Mouse (Mus musculus) embryonic facial prominence, embryonic 11.5 days (tissue): ENCODE measurements around the gene Fbxl13. TPM values are rescaled to one million over a fixed set of nuclear protein-coding genes. Genes with fewer than 3 reads are reported as not detected.

ENCODE experiments used
- ATAC-seq: fragments of 200-750 bp; cut with Nextera tagmentation; replicated peaks from 2 replicates; pipeline ENCODE4 v1.8.0; 2017; ENCODE audit warnings: low read depth; ENCODE audit not compliant: insufficient number of reproducible peaks, low FRiP score, low TSS enrichment
- DNase-seq: peaks from one replicate; pipeline ENCODE4 v3.0.0-alpha.2; 2015; ENCODE audit warnings: low spot score
- H3K27ac ChIP-seq: fragments of 300-500 bp; sonication (generic); replicated peaks from 2 replicates; pipeline ENCODE4 v1.5.1; 2014; ENCODE audit warnings: mild to moderate bottlenecking, low read depth, low read length, control low read depth
- H3K27me3 ChIP-seq: fragments of 300-500 bp; sonication (generic); 2 replicates; pipeline ENCODE4 v1.6.1; 2014; ENCODE audit warnings: mild to moderate bottlenecking, low read length, moderate library complexity, mixed read lengths; ENCODE audit not compliant: control insufficient read depth, insufficient read depth
- H3K36me3 ChIP-seq: fragments of 300-500 bp; sonication (generic); replicated peaks from 2 replicates; pipeline ENCODE4 v1.6.1; 2014; ENCODE audit warnings: low read depth, mild to moderate bottlenecking, low read length, moderate library complexity, mixed read lengths; ENCODE audit not compliant: control insufficient read depth, insufficient read depth
- H3K4me1 ChIP-seq: fragments of 300-500 bp; sonication (generic); 2 replicates; pipeline ENCODE4 v1.6.1; 2014; ENCODE audit warnings: low read length, mixed read lengths; ENCODE audit not compliant: control insufficient read depth, insufficient read depth
- H3K4me2 ChIP-seq: fragments of 300-500 bp; sonication (generic); 2 replicates; pipeline ENCODE4 v1.6.1; 2014; ENCODE audit warnings: low read depth, mild to moderate bottlenecking, control low read depth, low read length, moderate library complexity
- H3K4me3 ChIP-seq: fragments of 300-500 bp; sonication (generic); 2 replicates; pipeline ENCODE4 v1.5.1; 2014; ENCODE audit warnings: low read depth, low read length, control low read depth
- H3K9ac ChIP-seq: fragments of 300-500 bp; sonication (generic); replicated peaks from 2 replicates; pipeline ENCODE4 v1.6.1; 2014; ENCODE audit warnings: mild to moderate bottlenecking, control low read depth, low read length
- H3K9me3 ChIP-seq: fragments of 300-500 bp; sonication (generic); replicated peaks from 2 replicates; pipeline ENCODE4 v1.6.1; 2016; ENCODE audit warnings: mild to moderate bottlenecking, low read length, inconsistent platforms, mixed read lengths; ENCODE audit not compliant: control insufficient read depth
- WGBS: fragments of 180-500 bp; shearing (Covaris S2); extraction: QIAGEN DNeasy Blood & Tissue Kit; methylation state at CpG from one replicate; pipeline ENCODE4 v1.1.7; 2014; 5-methylcytosine and 5-hydroxymethylcytosine counted together
- polyA plus RNA-seq: library from polyadenylated mRNA; unstranded; fragments of >200 nt; fragmentation: Nextera tagmentation; extraction: Ambion mirVana; gene quantifications from 2 replicates; pipeline ENCODE4 v1.2.1, GENCODE M21; 2014

Fbxl13 gene
- polyA plus RNA-seq, 1 experiment from 2014 or later, result 0.11 TPM

DNA sequence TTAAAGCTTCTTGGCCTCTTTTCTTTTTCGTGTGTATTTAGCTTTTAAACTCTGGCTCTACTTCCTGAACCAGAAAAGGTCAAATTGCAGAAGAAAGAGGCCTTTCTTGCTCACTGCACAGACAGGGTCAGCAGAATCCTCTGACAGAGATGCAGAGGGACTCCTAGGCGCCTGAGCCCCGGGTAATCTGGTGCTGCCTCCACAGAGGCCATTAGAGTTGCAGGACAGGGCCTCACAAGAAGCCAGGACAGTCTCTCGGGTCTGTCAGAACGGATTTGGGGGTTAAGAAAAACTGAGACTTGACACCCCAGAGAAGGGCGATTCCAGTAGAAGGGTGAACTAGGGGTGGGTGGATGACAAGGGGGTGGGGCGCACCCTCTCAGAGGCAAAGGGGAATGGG, 178.0 kb downstream of the Fbxl13 start:
- no peaks in the 10 kb centered on the region; the same call in 1 of the 2 replicates for H3K4me1 ChIP-seq

DNA sequence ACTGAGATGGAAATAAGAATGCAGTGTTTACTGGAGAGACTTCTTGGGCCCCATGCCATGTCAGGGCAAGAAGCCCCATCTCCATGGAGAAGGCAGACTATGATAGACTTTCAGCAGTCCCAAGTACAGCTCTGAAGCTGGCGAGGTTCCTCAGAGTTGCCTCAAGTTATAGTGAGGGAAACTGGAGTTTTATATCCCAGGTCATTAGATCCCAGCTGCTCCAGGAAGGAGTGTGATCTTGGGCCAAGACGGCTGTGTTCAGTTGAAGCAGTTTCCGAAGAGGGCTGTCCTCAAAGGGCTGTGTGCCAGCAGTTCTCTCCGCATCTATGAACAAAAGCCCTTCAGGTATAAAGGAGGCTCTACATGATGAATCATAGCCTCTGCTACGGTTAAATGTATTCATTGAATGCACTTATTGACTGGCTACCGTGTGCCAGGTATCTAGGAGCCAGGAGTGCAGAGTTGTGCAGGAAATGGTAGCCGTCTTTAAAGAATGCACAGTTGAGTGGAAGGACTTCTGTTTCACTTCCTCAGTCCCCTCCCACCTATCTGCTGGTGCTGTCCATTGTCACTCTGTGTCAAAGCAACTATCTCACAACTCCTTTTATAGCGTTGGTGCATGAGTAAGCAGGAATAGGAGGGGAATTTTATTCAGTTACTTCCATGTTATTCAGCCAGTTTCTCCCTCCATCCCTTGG, 204.5 kb downstream of the Fbxl13 start:
- H3K27me3 ChIP-seq, result no peaks in the 10 kb centered on the region
- no peaks in the 10 kb centered on the region for H3K4me1 ChIP-seq
- no peaks in the 10 kb centered on the region for H3K36me3 ChIP-seq
- DNase-seq, result no peak
- H3K9me3 ChIP-seq, result no peaks in the 10 kb centered on the region
- H3K9ac ChIP-seq, result no peak overlapping the region
- H3K4me3 ChIP-seq, result no peak overlapping the region
- WGBS, result 85% methylated on average over 8 of the region's 8 CpGs
- H3K4me2 ChIP-seq, result no peak overlapping the region
- no peak for ATAC-seq
- H3K27ac ChIP-seq, result no peak overlapping the region

More for the DNA sequence above, 178.0 kb downstream of the Fbxl13 start:
- no peak overlapping the region for H3K4me2 ChIP-seq
- DNase-seq (peak; percentile 17), ATAC-seq (0 out of 2 replicates have a peak, but pooled peaks have one; percentile 56)
- no peaks in the 10 kb centered on the region for H3K27me3 ChIP-seq
- H3K4me3 ChIP-seq, result no peak overlapping the region
- H3K27ac ChIP-seq, result no peak overlapping the region
- whole genome bisulfite sequencing, result 50% methylated on average over 7 of the region's 7 CpGs
- no peaks in the 10 kb centered on the region for H3K9me3 ChIP-seq
- no peak overlapping the region for H3K9ac ChIP-seq
- H3K36me3 ChIP-seq, result no peaks in the 10 kb centered on the region

GRCm38 (mm10) chr5:21439446-21440110, 205.9 kb downstream of the Fbxl13 start:
- Histone ChIP-seq H3K36me3 (no peaks in the 10 kb centered on the region), H3K4me3 (no peak overlapping the region), H3K4me1 (no peaks in the 10 kb centered on the region), H3K27ac (no peak overlapping the region), H3K9me3 (no peaks in the 10 kb centered on the region), H3K9ac (no peak overlapping the region), H3K4me2 (no peak overlapping the region), H3K27me3 (no peaks in the 10 kb centered on the region)
- ATAC-seq (no peak), DNase-seq (no peak)
- WGBS, result 90% methylated on average over 7 of the region's 7 CpGs

DNA sequence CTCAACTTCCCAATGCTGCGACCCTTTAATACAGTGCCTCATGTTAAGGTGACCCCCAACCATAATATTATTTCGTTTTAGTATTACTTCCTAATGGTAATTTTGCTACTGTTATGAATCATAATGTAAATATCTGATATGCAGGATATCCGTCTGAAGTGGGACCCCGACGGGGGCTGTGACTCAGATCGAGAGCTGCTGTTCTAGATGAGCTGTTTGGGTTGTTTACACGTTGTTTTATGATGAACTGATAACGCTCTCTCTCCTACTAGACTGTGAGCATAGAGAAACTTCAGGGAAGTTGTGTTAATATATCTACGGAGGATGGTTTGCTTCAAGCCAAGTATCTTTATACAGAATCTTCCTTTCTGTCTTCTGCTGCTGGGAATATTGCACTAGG, 207.0 kb downstream of the Fbxl13 start:
- H3K4me3 ChIP-seq, result no peak overlapping the region
- ATAC-seq (no peak), DNase-seq (no peak)
- no peaks in the 10 kb centered on the region for H3K36me3 ChIP-seq
- no peaks in the 10 kb centered on the region for H3K4me1 ChIP-seq
- H3K9ac ChIP-seq, result no peak overlapping the region
- H3K9me3 ChIP-seq, result no peaks in the 10 kb centered on the region
- H3K4me2 ChIP-seq, result no peak overlapping the region
- no peaks in the 10 kb centered on the region for H3K27me3 ChIP-seq
- WGBS, result 92% methylated on average over 9 of the region's 9 CpGs
- no peak overlapping the region for H3K27ac ChIP-seq

GRCm38 (mm10) chr5:21436471-21436975, 208.9 kb downstream of the Fbxl13 start:
- ATAC-seq, result no peak
- Histone ChIP-seq H3K4me1 (no peaks in the 10 kb centered on the region), H3K9me3 (no peaks in the 10 kb centered on the region), H3K36me3 (no peaks in the 10 kb centered on the region), H3K27me3 (no peaks in the 10 kb centered on the region), H3K9ac (no peak overlapping the region), H3K4me3 (no peak overlapping the region), H3K27ac (no peak overlapping the region), H3K4me2 (no peak overlapping the region)
- WGBS, result 62% methylated on average over 8 of the region's 8 CpGs
- no peak for DNase-seq

- H3K4me2 ChIP-seq, result no peak overlapping the region
- 66% methylated on average over 11 of the region's 11 CpGs for WGBS
- no peak overlapping the region for H3K9ac ChIP-seq
- H3K27ac ChIP-seq, result no peak overlapping the region
- no peaks in the 10 kb centered on the region for H3K4me1 ChIP-seq
- ATAC-seq (0 out of 2 replicates have a peak, but pooled peaks have one; percentile 70), DNase-seq (peak; percentile 75)
- no peaks in the 10 kb centered on the region for H3K27me3 ChIP-seq
- no peak overlapping the region for H3K4me3 ChIP-seq
- no peaks in the 10 kb centered on the region for H3K9me3 ChIP-seq
- no peaks in the 10 kb centered on the region for H3K36me3 ChIP-seq
Observed at GRCm38 (mm10) chr5:21434148-21434929, 211.1 kb downstream of the Fbxl13 start.
